Mouse (Mus musculus): ENCODE measurements around the gene Cubn. TPM values are rescaled to one million over a fixed set of nuclear protein-coding genes. Genes with fewer than 3 reads are reported as not detected.

Gene Cubn
- polyA plus RNA-seq, 1 experiment from 2014 or later: 0.05 TPM

- H3K27ac ChIP-seq: no peak overlapping the region
- H3K4me1 ChIP-seq (replicated peaks): 0 out of 2 replicates have a peak, but pooled peaks cover 10% of the 10 kb centered on the region
- no peak overlapping the region for H3K4me3 ChIP-seq (replicated peaks)
- WGBS: 51% methylated on average over 5 of the region's 5 CpGs
- H3K27me3 ChIP-seq: no peaks in the 10 kb centered on the region
- H3K9me3 ChIP-seq: no peaks in the 10 kb centered on the region
- no peak overlapping the region for H3K9ac ChIP-seq (replicated peaks)
- no peak for ATAC-seq (ENCODE audit: insufficient number of reproducible peaks, insufficient read depth, low FRiP score, low TSS enrichment, low read depth)
- H3K4me2 ChIP-seq: no peak overlapping the region
- H3K36me3 ChIP-seq: no peaks in the 10 kb centered on the region
Measured at GRCm38 (mm10) chr2:13407272-13407671, 84.3 kb downstream of the Cubn start.

- no peak for ATAC-seq (ENCODE audit: insufficient number of reproducible peaks, insufficient read depth, low FRiP score, low TSS enrichment, low read depth)
- Histone ChIP-seq H3K27me3 (no peaks in the 10 kb centered on the region), H3K9ac (replicated peaks) (no peak overlapping the region), H3K27ac (no peak overlapping the region), H3K4me1 (replicated peaks) (0 out of 2 replicates have a peak, but pooled peaks cover 5% of the 10 kb centered on the region), H3K9me3 (no peaks in the 10 kb centered on the region), H3K4me3 (replicated peaks) (no peak overlapping the region), H3K36me3 (no peaks in the 10 kb centered on the region), H3K4me2 (no peak overlapping the region)
- whole genome bisulfite sequencing: 86% methylated on average over 5 of the region's 5 CpGs
Measured at GRCm38 (mm10) chr2:13404986-13405678, 86.5 kb downstream of the Cubn start.

- ATAC-seq (ENCODE audit: insufficient number of reproducible peaks, insufficient read depth, low FRiP score, low TSS enrichment, low read depth): no peak
- Histone ChIP-seq H3K27ac (no peak overlapping the region), H3K9ac (replicated peaks) (no peak overlapping the region), H3K4me2 (no peak overlapping the region), H3K27me3 (no peaks in the 10 kb centered on the region), H3K4me3 (replicated peaks) (no peak overlapping the region), H3K36me3 (no peaks in the 10 kb centered on the region), H3K4me1 (replicated peaks) (peaks cover 7% of the 10 kb centered on the region), H3K9me3 (no peaks in the 10 kb centered on the region)
- 85% methylated on average over 6 of the region's 6 CpGs for WGBS
Measured at GRCm38 (mm10) chr2:13400831-13401230, 90.8 kb downstream of the Cubn start.

- no peak for ATAC-seq (ENCODE audit: insufficient number of reproducible peaks, insufficient read depth, low FRiP score, low TSS enrichment, low read depth)
- Histone ChIP-seq H3K36me3 (no peaks in the 10 kb centered on the region), H3K4me3 (replicated peaks) (no peak overlapping the region), H3K4me1 (replicated peaks) (peaks cover 7% of the 10 kb centered on the region), H3K27me3 (no peaks in the 10 kb centered on the region), H3K27ac (no peak overlapping the region), H3K9ac (replicated peaks) (no peak overlapping the region), H3K4me2 (no peak overlapping the region), H3K9me3 (no peaks in the 10 kb centered on the region)
- 69% methylated on average over 5 of the region's 5 CpGs for WGBS
Measured at GRCm38 (mm10) chr2:13399480-13400072, 92.0 kb downstream of the Cubn start.

- H3K27ac ChIP-seq: no peak overlapping the region
- H3K9ac ChIP-seq (replicated peaks): no peak overlapping the region
- no peak overlapping the region for H3K4me2 ChIP-seq
- ATAC-seq (ENCODE audit: insufficient number of reproducible peaks, insufficient read depth, low FRiP score, low TSS enrichment, low read depth): peak; percentile 47; the same call in 1 of the 2 replicates
- WGBS: 35% methylated on average over 2 of the region's 2 CpGs
- H3K27me3 ChIP-seq: no peaks in the 10 kb centered on the region
- no peaks in the 10 kb centered on the region for H3K36me3 ChIP-seq
- H3K4me3 ChIP-seq (replicated peaks): no peak overlapping the region
- H3K4me1 ChIP-seq (replicated peaks): peaks cover 7% of the 10 kb centered on the region
- no peaks in the 10 kb centered on the region for H3K9me3 ChIP-seq
Measured at GRCm38 (mm10) chr2:13398955-13399354, 92.7 kb downstream of the Cubn start.

- WGBS: 64% methylated on average over 4 of the region's 4 CpGs
- no peak overlapping the region for H3K27ac ChIP-seq
- peaks cover 7% of the 10 kb centered on the region for H3K4me1 ChIP-seq (replicated peaks)
Measured at GRCm38 (mm10) chr2:13398551-13398950, 93.1 kb downstream of the Cubn start.

GRCm38 (mm10) chr2:13396124-13396540, 95.5 kb downstream of the Cubn start:
- Histone ChIP-seq H3K27ac (no peak overlapping the region), H3K4me3 (replicated peaks) (no peak overlapping the region)
- no peak for ATAC-seq (ENCODE audit: insufficient number of reproducible peaks, insufficient read depth, low FRiP score, low TSS enrichment, low read depth)

More at GRCm38 (mm10) chr2:13398551-13398950, 93.1 kb downstream of the Cubn start:
- no peak overlapping the region for H3K9ac ChIP-seq (replicated peaks)
- H3K4me3 ChIP-seq (replicated peaks): no peak overlapping the region
- H3K4me2 ChIP-seq: no peak overlapping the region
- no peaks in the 10 kb centered on the region for H3K36me3 ChIP-seq
- no peaks in the 10 kb centered on the region for H3K9me3 ChIP-seq
- no peaks in the 10 kb centered on the region for H3K27me3 ChIP-seq
- ATAC-seq (ENCODE audit: insufficient number of reproducible peaks, insufficient read depth, low FRiP score, low TSS enrichment, low read depth): no peak

GRCm38 (mm10) chr2:13391018-13391417, 100.6 kb downstream of the Cubn start:
- H3K27ac ChIP-seq: no peak overlapping the region
- no peaks in the 10 kb centered on the region for H3K36me3 ChIP-seq
- no peaks in the 10 kb centered on the region for H3K27me3 ChIP-seq
- no peak overlapping the region for H3K4me2 ChIP-seq
- H3K9ac ChIP-seq (replicated peaks): no peak overlapping the region
- H3K4me3 ChIP-seq (replicated peaks): no peak overlapping the region
- WGBS: 56% methylated on average over 3 of the region's 3 CpGs
- no peak for ATAC-seq (ENCODE audit: insufficient number of reproducible peaks, insufficient read depth, low FRiP score, low TSS enrichment, low read depth)
- H3K9me3 ChIP-seq: no peaks in the 10 kb centered on the region
- H3K4me1 ChIP-seq (replicated peaks): 0 out of 2 replicates have a peak, but pooled peaks cover 3% of the 10 kb centered on the region

More at GRCm38 (mm10) chr2:13396124-13396540, 95.5 kb downstream of the Cubn start:
- peaks cover 7% of the 10 kb centered on the region for H3K4me1 ChIP-seq (replicated peaks)
- H3K9ac ChIP-seq (replicated peaks): no peak overlapping the region
- no peaks in the 10 kb centered on the region for H3K9me3 ChIP-seq
- 69% methylated on average over 3 of the region's 3 CpGs for WGBS
- no peaks in the 10 kb centered on the region for H3K36me3 ChIP-seq
- H3K27me3 ChIP-seq: no peaks in the 10 kb centered on the region
- H3K4me2 ChIP-seq: no peak overlapping the region

GRCm38 (mm10) chr2:13386631-13387030, 105.0 kb downstream of the Cubn start:
- no peaks in the 10 kb centered on the region for H3K27me3 ChIP-seq
- no peak overlapping the region for H3K9ac ChIP-seq (replicated peaks)
- peaks cover 14% of the 10 kb centered on the region for H3K4me1 ChIP-seq (replicated peaks)
- ATAC-seq (ENCODE audit: insufficient number of reproducible peaks, insufficient read depth, low FRiP score, low TSS enrichment, low read depth): no peak
- 90% methylated on average over 5 of the region's 5 CpGs for WGBS
- H3K36me3 ChIP-seq: no peaks in the 10 kb centered on the region
- H3K9me3 ChIP-seq: no peaks in the 10 kb centered on the region
- H3K4me2 ChIP-seq: no peak overlapping the region
- no peak overlapping the region for H3K4me3 ChIP-seq (replicated peaks)
- H3K27ac ChIP-seq: no peak overlapping the region

- peaks cover 14% of the 10 kb centered on the region for H3K4me1 ChIP-seq (replicated peaks)
- no peaks in the 10 kb centered on the region for H3K9me3 ChIP-seq
- no peaks in the 10 kb centered on the region for H3K36me3 ChIP-seq
- H3K9ac ChIP-seq (replicated peaks): no peak overlapping the region
- H3K4me2 ChIP-seq: no peak overlapping the region
- H3K27me3 ChIP-seq: no peaks in the 10 kb centered on the region
- no peak overlapping the region for H3K4me3 ChIP-seq (replicated peaks)
- WGBS: 70% methylated on average over 3 of the region's 3 CpGs
- ATAC-seq (ENCODE audit: insufficient number of reproducible peaks, insufficient read depth, low FRiP score, low TSS enrichment, low read depth): no peak
- peak overlapping the region; percentile 24; the same call in 1 of the 2 replicates for H3K27ac ChIP-seq
Measured at GRCm38 (mm10) chr2:13385542-13386345, 105.9 kb downstream of the Cubn start.
